Mouse (Mus musculus) 416B (cell line): ENCODE results near the gene A430078G23Rik.

Experiments used
- DNase-seq: peaks from one replicate; pipeline ENCODE4 v3.0.0; 2011; ENCODE audit warnings: low read depth

A430078G23Rik gene

DNA sequence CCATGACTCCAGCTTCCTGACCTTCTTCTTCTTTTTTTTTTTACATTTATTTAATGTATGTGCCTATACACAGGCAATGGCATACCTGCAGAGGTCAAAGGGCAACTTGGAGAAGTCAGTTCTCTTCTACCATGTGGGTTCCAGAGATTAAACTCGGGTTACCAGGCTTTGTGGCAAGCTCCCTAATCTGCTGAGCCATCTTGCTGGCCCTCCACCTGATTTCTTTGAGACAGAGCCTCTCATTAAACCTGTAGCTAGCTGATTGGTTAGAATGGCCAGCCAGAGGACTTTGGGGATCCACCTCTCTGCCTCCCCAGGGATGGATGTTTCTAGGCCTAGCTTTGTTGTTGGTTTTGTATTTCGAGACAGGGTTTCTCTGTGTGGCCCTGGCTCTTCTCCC, 57.9 kb downstream of the A430078G23Rik start:
- DNase-seq, result no peak

DNA sequence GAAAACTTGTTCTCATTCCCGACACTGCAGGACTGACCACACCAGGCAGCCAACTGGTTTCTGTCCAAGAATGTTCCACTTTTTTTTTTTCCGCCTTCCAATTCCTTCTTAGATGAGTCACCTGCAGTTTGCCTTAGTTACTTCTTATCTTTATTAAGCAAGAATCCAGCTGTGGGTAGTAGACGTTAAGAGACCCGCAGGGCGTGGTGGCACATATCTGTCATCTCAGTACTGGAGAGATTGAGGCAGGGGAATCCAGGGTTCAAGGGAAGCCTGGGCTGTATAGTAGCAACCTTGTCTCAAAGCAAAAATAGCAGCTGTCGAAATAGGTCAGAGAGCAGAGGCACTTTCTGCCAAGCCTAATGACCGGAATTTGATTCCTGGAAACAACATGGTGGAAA, 58.7 kb downstream of the A430078G23Rik start:
- DNase-seq, result peak; percentile 64

DNA sequence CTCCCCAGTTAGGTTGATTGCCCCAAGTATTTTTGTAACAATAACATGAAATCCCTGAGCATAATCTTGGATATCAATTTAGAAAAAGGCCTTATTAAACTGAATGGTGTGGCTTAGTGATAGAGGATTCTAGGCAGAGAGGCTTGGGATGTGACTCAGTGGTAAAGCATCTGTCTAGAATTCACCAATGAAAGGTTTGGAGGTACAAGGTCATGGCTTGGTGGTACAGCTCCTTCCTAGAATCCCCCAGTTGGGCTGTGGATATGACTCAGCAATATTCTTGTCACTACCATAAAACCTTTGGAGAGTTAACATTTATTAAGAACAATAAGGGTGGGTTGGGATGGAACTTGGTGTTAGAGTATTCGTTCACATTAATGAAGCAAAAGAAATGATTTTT, 59.6 kb downstream of the A430078G23Rik start:
- DNase-seq, result no peak

DNA sequence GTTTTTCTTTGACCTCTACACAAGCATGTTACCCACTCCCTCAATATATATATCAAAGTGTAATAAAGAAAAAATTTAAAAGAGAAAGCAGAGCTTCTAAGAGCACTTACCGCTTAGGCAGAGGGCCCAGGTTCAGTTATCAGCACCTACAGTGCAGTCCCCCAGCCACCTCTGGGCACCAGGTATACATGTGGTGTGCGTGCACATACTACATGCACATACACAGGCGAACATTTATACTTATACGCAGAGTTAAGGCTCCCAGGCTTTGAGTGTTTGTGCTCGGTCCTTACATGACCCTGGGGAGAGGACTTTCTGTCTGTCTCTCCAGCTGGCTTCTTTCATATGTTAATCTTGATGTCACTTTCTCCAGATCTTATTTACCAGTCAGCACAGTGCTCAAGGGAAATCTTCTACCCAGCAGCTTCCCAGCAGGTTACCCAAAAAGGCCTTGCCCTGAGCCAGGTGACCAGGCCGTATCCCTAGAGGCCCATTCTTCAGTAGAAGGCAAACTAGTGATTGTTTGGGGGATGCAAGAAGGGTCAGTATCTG, 61.5 kb downstream of the A430078G23Rik start:
- DNase-seq, result no peak

DNA sequence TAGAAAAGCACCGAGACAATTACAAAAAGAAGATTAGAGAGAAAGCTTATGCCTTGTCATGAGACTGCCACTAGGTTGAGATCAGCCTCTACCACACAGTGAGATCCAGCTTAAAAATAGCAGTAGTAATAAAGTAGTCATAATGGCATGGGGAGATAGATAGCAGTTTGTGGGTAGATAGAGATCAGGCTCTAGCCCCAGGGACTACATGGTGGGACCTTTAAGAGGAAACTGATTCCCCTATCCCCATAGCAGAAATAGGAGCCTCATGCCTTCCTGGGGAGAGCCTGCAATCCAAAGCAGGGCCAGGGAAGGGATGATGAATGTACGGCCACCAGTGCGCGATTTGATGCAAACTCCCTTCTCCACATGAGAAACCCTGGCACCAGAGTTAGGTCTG, 62.0 kb downstream of the A430078G23Rik start:
- DNase-seq, result peak; percentile 46

DNA sequence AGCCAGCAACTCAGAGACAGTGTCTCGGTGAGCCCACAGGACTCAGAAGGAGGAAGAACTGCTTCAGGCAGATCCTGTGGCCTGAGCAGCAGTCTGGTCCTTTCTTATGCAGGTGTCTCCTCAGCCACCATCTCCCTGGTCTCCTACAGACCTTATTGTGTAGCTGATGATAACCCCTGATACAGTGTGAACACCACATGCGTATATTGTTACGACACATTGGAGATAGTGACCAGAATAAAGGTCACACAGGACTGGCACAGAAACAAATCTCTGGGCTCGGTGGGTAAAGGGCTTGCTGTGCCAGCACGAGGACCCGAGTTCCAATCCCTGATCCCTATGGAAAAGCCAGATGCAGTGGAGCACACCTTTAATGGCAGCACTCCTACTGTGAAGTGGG, 62.4 kb downstream of the A430078G23Rik start:
- no peak for DNase-seq

DNA sequence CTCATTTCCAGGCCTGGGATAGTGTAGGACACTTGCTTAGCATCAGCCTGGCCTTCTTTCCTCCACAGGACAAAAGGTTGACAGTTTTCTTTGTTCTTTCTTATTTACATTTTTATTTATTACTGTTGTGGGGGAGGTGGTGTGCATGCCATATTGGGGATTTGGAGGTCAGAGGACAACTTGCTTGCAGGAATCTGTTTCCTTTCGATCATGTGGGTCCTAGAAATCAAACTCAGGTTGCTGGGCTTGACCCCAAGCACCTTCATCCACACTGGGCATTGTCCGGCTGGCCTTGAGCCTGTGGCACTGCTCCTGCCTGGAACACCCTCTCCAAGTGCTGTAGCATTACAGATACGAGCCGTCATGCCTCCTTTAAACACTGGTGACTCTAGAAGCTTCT, 63.6 kb downstream of the A430078G23Rik start:
- DNase-seq, result no peak

DNA sequence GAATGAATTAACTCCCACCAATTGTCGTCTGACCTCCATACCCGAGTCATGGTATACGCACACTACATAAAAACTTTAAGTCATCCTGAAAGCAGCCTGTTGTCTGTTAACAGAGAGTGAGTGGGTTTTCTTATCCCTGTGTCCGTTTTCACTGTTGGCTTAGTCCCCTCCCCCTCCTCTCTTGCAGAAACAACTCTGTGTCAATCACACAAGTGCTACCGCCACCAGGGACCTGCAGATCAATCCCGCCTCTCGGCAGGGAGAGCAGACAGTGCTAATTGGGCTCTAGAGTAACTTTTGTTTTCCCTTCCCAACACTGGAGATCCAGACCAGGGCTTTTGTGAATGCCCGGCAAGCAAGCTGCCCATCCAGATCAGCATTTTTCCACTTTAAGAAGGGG, 64.2 kb downstream of the A430078G23Rik start:
- no peak for DNase-seq

DNA sequence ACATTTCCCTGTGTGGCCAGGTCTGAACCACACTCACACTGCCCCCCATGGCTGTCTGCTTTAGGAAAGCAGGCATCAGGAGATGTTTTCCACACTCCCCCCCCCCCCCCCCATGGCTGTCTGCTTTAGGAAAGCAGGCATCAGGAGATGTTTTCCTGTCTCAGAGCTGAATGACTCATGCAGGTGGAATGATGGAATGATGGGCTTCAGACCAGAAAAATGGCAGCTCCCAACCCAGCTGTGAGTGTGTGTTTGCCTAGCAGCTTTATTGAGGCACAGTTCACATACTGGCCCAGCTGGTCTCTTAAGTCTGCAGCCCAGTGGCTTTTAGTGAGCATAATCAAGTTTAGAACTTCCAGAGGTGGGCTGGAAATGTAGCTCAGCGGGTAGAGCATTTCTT, 64.9 kb downstream of the A430078G23Rik start:
- DNase-seq, result no peak

DNA sequence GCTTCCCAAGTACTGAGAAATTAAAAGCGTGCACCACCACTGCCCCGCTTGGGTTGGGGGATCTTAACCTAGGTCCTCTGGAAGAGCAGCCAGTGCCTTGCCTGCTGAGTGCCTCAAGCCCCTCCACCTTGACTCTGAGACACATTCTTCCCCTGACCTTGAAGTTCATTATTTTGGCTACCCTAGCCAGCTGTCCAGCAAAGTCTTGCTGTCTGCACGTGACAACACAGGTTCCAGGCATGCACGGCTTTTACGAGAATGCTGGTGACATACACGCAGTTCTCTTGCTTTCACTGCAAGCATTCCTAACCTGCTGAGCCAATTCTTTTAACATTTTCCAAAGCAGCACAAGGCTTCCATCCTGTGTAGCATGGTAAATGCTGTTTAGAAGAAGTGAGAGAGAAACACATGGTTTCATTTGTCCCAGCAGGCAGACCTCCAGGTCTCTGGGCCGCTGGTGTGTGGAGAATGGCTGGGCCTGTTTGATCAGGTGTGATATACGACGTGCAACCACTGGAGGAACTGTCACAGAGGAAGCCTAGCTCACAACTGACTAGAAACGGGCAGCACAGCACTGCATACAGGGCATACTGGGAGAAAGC, 67.0 kb downstream of the A430078G23Rik start:
- DNase-seq, result no peak

DNA sequence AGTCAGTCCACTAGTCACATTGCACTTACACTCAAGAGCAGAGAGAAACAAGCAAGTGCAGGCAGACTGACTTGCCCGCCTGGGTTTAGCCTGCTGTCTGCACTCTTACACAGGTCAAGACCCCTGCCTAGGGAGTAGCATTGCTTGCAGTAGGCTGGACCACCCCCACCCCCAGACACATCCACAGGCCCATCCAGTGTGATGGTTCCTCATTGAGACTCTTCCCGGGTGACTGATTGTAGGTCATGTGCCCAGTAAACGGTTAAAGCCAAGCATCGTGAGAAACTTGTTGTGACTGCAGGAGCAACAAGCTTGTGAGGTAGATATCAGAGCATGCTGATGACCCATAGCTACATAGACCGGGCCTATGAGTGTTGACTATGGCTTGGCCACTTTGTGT, 68.3 kb downstream of the A430078G23Rik start:
- no peak for DNase-seq

DNA sequence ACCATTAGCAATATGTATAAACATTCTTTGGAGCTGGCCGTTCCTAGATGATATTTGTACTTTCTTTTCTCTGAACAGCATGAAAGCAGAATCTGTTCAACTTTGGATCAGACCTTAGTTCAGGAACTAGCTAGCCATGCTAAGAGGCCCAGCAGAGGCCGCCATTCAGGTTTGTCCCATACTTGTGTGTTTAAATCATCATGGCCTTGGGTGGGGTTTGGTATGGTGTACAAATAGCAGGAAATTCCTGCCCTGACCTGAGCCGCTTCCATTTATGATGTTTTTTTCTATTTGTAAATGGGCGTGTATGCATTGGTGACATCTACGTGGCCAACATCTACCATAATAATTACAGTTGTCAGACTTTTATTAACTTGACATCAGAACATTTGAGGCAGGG, 72.0 kb downstream of the A430078G23Rik start:
- no peak for DNase-seq

DNA sequence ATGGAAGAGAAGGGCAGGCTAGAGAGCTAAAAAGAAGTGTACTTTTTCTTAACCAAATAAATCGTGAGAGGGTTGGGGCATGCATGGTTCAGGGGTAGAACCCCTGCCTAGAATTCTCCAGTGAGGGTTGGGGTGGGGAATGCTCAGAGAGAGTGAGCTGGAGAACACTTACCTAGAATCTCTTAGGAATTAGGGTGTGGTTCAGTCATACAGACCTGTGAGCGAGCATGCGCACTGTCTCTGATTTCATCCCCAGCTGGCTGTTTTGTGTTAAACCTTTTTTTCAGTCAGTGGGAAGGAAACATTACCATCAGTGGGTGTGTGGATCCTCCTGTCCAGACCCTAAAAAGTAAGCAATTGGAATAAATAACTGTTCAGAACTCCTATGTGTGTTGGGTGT, 73.0 kb downstream of the A430078G23Rik start:
- no peak for DNase-seq

DNA sequence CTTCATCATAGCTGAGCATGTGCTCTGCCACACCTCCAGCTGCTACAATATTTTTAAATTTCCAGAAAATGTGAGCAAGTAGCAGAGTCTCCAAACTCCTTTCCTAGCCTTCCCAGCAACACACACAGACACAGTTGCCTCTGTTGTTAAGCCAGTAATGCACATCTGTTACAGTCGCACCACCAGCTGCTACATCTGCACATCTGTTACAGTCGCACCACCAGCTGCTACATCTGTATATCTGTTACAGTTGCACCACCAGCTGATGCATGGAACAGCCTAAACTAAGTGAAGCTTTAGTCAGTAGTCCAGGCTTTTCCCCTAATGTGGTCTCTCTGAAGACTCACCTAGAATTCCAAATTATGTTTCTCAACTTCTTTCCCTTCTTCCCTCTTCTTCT, 75.2 kb downstream of the A430078G23Rik start:
- no peak for DNase-seq

DNA sequence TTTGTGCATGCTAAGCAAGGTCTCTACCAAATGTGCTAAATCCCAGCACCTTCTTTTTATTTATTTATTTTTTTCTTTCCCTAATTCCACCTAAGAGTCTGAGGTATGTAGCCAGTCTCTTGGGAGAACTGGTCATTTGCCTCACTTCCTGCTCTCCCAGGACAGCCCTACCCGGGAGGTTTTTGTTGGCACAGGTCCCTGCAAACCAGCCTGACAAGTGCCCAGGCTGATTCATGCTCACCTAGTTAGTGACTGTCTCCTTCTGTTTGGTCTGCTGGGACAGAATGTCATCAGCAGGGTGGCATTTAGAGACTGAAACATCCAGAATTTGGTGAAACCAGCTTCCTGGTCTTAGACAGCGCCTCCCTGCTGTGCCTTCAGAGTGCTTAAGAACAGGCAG, 76.8 kb downstream of the A430078G23Rik start:
- no peak for DNase-seq

DNA sequence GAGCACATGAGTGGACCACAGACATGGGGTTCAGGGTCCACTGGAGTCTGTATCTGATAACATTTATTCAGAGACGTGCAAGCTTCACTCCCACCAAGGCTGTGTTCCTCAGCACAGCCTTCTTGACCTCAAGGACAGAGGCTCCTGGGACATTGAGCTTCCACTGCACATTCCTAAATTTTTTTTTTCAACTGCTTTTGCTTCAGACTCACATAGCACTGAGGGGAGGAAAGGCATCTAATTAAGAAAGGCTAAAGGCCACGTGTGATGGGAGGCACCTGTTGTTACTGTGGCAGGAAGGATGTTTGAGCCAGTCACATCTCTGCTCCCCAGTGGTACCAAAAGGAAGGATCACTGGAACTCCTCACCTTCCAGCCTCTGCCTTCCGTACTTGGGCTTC, 77.9 kb downstream of the A430078G23Rik start:
- no peak for DNase-seq

DNA sequence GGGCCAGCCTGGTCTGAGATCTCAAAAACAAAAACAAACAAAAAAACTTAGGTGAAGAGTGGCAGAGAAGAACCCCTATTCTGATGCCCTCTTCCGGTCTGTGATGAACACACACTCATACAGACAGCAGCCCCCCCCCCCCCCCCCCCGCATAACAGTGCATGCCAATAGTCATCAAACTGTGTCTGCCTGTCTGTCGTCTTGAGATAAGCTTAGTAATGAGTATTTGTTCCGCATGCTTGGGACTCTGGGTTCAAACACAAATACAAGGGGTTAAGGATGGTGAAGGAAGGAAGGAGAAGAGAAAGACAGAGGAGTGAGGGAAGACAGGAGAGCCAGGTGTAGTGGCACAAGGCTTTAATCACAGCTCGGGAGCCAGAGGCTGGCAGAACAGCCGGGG, 83.3 kb downstream of the A430078G23Rik start:
- no peak for DNase-seq

DNA sequence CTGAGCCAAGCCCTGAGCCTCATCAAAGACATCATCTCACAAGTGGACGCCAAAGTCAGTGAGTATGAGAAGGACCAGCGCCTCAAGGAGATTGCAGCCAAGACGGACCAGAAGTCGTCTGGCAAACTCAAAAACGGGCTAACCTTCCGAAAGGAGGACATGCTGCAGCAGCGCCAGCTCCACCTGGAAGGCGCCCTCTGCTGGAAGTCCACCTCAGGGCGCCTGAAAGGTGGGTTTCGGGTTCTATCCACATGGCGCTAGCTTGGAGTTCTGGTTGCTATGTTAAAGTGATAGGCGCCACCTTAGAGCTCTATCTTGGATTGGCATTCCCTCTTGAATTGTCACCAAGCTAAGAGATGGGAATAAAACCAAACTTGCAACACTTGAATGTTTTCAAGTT, 86.3 kb downstream of the A430078G23Rik start:
- DNase-seq, result peak; percentile 14
